Comparison of ENCODE assay signal across 15 mouse cellular contexts in the genomic region with DNA sequence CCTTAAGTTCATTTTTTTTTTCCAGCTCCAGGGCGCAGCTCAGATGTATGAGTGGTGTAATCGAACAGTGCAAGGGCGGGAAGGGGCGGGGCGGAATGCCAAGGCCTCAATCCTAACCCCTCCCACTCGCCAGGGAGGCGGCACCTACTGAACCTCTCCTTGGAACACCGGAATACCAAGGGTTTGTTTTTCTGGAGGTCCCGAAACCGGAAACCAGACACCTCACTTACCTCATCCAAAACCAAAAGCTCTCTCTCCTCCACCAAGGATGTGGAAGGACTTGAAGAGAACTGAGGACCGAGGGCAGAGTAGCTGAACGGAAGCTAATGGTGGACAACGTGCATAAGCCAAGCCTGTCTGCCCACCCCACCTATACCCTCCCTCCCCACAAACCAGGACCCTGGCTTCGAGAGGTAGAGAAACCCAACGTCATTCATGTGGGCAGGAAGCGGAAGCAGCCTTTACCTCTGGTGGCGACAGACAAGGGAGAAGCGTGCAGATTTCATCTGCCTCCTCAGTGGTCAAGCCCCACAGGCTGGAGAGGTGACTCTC.
A peak's percentile ranks its signal among the peaks of the same experiment; 100 is the strongest.
DNase-seq lines count a peak whose midpoint lies in the region; ATAC-seq and TF ChIP-seq lines count a peak whose summit lies in the region.
"Had no signal": no experiment of that assay in that cellular context is flagged by ENCODE, and none has a peak within 500 bp of the region (broad histone marks: within the 10 kb centered on the region; RNA-seq: fewer than 3 reads in every experiment).

No protein-coding gene starts in this region.

- no peak for TF ChIP-seq POLR2A in lung, adult 2 months (IDR thresholded peaks at IDR 0.05; ENCODE audit: borderline replicate concordance, extremely low read depth, low read depth, low read length)

- H3K9ac ChIP-seq in intestine, embryonic 14.5 days (ENCODE audit: low read length) = no peak overlapping the region
- no peak overlapping the region for H3K9ac ChIP-seq in stomach, embryonic 14.5 days (replicated peaks; ENCODE audit: low read depth, low read length)
- H3K9ac ChIP-seq: liver, embryonic 13.5 days had no signal

- no peaks in the 10 kb centered on the region for H3K36me3 ChIP-seq in intestine, embryonic 14.5 days (ENCODE audit: control insufficient read depth, insufficient read depth, low read length)
- no peaks in the 10 kb centered on the region for H3K36me3 ChIP-seq in stomach, embryonic 14.5 days (ENCODE audit: control insufficient read depth, insufficient read depth, low read length)
- H3K36me3 ChIP-seq: forebrain, embryonic 10.5 days; heart, embryonic 10.5 days; liver, embryonic 13.5 days had no signal

- intact Hi-C loops in gastrocnemius, postnatal 36 days (cut with DNase I) = no loop called here

- ATAC-seq in intestine, embryonic 14.5 days (replicated peaks; ENCODE audit: low FRiP score, low TSS enrichment, low read depth) = peak; percentile 66
- ATAC-seq in stomach, embryonic 14.5 days (ENCODE audit: insufficient number of reproducible peaks, insufficient read depth, low FRiP score, low read depth) = 0 out of 2 replicates have a peak, but pooled peaks have one; percentile 74
- ATAC-seq: Patski had no signal

- no peak for TF ChIP-seq CTCF in lung, adult 2 months (IDR thresholded peaks at IDR 0.05; ENCODE audit: insufficient read depth, low read length)

- H3K27me3 ChIP-seq in intestine, embryonic 14.5 days (replicated peaks; ENCODE audit: control insufficient read depth, insufficient read depth, low read length) = no peaks in the 10 kb centered on the region
- H3K27me3 ChIP-seq in stomach, embryonic 14.5 days (ENCODE audit: control insufficient read depth, insufficient read depth, low read length) = no peaks in the 10 kb centered on the region
- H3K27me3 ChIP-seq: liver, embryonic 13.5 days; Patski had no signal

- DNase-seq in lung, adult 2 months = no peak
- DNase-seq in lung, postnatal 14 days = no peak
- DNase-seq in R1 (ENCODE audit: low read depth, low spot score) = peak; percentile 77
- peak; percentile 67 for DNase-seq in intestine, embryonic 14.5 days (ENCODE audit: low spot score)
- no peak for DNase-seq in gastrocnemius, postnatal 36 days
- DNase-seq in gastrocnemius, postnatal 10 days = no peak
- DNase-seq in cerebellum, adult 8-10 months = no peak
- DNase-seq: heart, postnatal 36 days; liver, embryonic 13.5 days had no signal

- no peak overlapping the region for H3K27ac ChIP-seq in intestine, embryonic 14.5 days (ENCODE audit: low read depth)
- H3K27ac ChIP-seq in stomach, embryonic 14.5 days (ENCODE audit: low read length) = no peak overlapping the region
- H3K27ac ChIP-seq: forebrain, embryonic 10.5 days; heart, embryonic 10.5 days; liver, embryonic 13.5 days had no signal

- H3K4me3 ChIP-seq in lung, adult 2 months (replicated peaks; ENCODE audit: extremely low read depth, low read depth, low read length) = peak overlapping the region; percentile 16
- no peak overlapping the region for H3K4me3 ChIP-seq in intestine, embryonic 14.5 days (ENCODE audit: low read depth, low read length)
- H3K4me3 ChIP-seq in stomach, embryonic 14.5 days (ENCODE audit: low read depth, low read length) = no peak overlapping the region
- H3K4me3 ChIP-seq: forebrain, embryonic 10.5 days; heart, embryonic 10.5 days; liver, embryonic 13.5 days; myocyte had no signal

- H3K4me2 ChIP-seq in intestine, embryonic 14.5 days (ENCODE audit: low read length) = no peak overlapping the region
- no peak overlapping the region for H3K4me2 ChIP-seq in stomach, embryonic 14.5 days (replicated peaks; ENCODE audit: low read depth, low read length)
- H3K4me2 ChIP-seq: liver, embryonic 13.5 days; midbrain, embryonic 11.5 days had no signal

- 0 out of 2 replicates have a peak, but pooled peaks cover 4% of the 10 kb centered on the region for H3K4me1 ChIP-seq in lung, adult 2 months (ENCODE audit: control insufficient read depth, insufficient read depth, low read length)
- no peaks in the 10 kb centered on the region for H3K4me1 ChIP-seq in intestine, embryonic 14.5 days (replicated peaks; ENCODE audit: control insufficient read depth, insufficient read depth, low read length)
- no peaks in the 10 kb centered on the region for H3K4me1 ChIP-seq in stomach, embryonic 14.5 days (ENCODE audit: control insufficient read depth, insufficient read depth, low read length)
- H3K4me1 ChIP-seq: liver, embryonic 13.5 days had no signal

- no peaks in the 10 kb centered on the region for H3K9me3 ChIP-seq in intestine, embryonic 14.5 days (ENCODE audit: control insufficient read depth, low read length)
- H3K9me3 ChIP-seq in stomach, embryonic 14.5 days (ENCODE audit: control insufficient read depth, low read depth, low read length) = no peaks in the 10 kb centered on the region
- H3K9me3 ChIP-seq: forebrain, embryonic 10.5 days; heart, embryonic 10.5 days; liver, embryonic 13.5 days had no signal

- WGBS in lung, adult 2 months = 53% methylated on average over 18 of the region's 18 CpGs
- 59% methylated on average over 18 of the region's 18 CpGs for WGBS in intestine, embryonic 14.5 days
- 56% methylated on average over 18 of the region's 18 CpGs for WGBS in stomach, embryonic 14.5 days

Comparison
In these comparisons a context has a peak if more than half of its experiments do, and no peak if none do; other contexts are left out.
1. DNase-seq: peak in R1 (single experiment) and intestine, embryonic 14.5 days (single experiment); none in lung, adult 2 months (single experiment), lung, postnatal 14 days (single experiment), gastrocnemius, postnatal 36 days (0 of 2), gastrocnemius, postnatal 10 days (single experiment) and cerebellum, adult 8-10 months (single experiment).